Mouse (Mus musculus) bone marrow, adult 2 months (tissue): Measurements from ENCODE around the gene Tmem205.

Experiments
- CTCF ChIP-seq: fragments of 200-500 bp; IDR thresholded peaks from 2 replicates; pipeline ENCODE4 v1.5.1; 2011; ENCODE audit warnings: low read length, control low read depth; ENCODE audit not compliant: control insufficient read depth, insufficient read depth
- POLR2A ChIP-seq: fragments of 200-500 bp; IDR thresholded peaks from 2 replicates; pipeline ENCODE4 v1.6.1; 2011; ENCODE audit warnings: low read depth, mild to moderate bottlenecking, control low read depth, low read length, borderline replicate concordance; ENCODE audit not compliant: control insufficient read depth

GRCm38 (mm10) chr9:21963417-21963816, 36.1 kb upstream of the Tmem205 start, which contains the start of gene Epor:
- TF ChIP-seq CTCF (no peak), POLR2A (peak; percentile 70; the same call in 1 of the 2 replicates)
